In the genomic region with DNA sequence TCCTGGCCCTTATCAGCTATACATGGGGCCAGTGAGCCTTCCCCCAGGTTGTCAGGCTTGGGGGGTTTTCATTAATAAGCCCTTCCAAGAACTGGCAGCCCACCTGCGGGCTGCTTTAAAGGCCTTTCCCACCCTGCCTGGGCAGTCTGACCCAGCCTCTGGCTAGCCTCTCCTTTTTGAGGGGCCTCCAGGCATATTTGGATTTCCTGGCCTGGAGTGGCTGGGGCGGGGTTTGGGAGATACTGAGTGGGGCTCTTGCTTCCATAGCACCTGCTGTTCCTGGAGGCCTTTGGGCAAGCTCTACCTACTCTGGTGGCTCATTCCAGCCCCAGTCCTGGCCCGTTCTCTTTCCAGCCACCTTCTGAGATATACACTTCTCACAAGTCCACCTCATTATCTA, we compare ENCODE assay signal across 30 mouse cellular contexts. TPM values are rescaled to one million over a fixed set of nuclear protein-coding genes. Genes with fewer than 3 reads are reported as not detected.
"Had no signal": no experiment of that assay in that cellular context is flagged by ENCODE, and none has a peak within 500 bp of the region (broad histone marks: within the 10 kb centered on the region; RNA-seq: fewer than 3 reads in every experiment).

No protein-coding gene starts in this region.

- H3K4me1 ChIP-seq: intestine, embryonic 15.5 days; kidney, embryonic 15.5 days; midbrain, embryonic 10.5 days; midbrain, embryonic 13.5 days; neural tube, embryonic 12.5 days had no signal

- H3K4me3 ChIP-seq: intestine, embryonic 15.5 days; kidney, embryonic 15.5 days; left cerebral cortex, adult 2 months; liver, embryonic 13.5 days; midbrain, embryonic 10.5 days; midbrain, embryonic 13.5 days; neural tube, embryonic 12.5 days had no signal

- H3K9ac ChIP-seq: intestine, embryonic 15.5 days; kidney, embryonic 15.5 days; liver, embryonic 13.5 days; midbrain, embryonic 13.5 days; neural tube, embryonic 12.5 days had no signal

- H3K27me3 ChIP-seq: intestine, embryonic 15.5 days; kidney, embryonic 15.5 days; liver, embryonic 13.5 days; midbrain, embryonic 13.5 days; neural tube, embryonic 12.5 days had no signal

- H3K27ac ChIP-seq: intestine, embryonic 15.5 days; kidney, embryonic 15.5 days; left cerebral cortex, adult 2 months; liver, embryonic 13.5 days; midbrain, embryonic 10.5 days; midbrain, embryonic 13.5 days; neural tube, embryonic 12.5 days had no signal

- H3K4me2 ChIP-seq: kidney, embryonic 15.5 days; liver, embryonic 13.5 days; midbrain, embryonic 13.5 days; neural tube, embryonic 12.5 days had no signal

- ATAC-seq: hindbrain, embryonic 16.5 days; midbrain, embryonic 13.5 days had no signal

- H3K9me3 ChIP-seq: intestine, embryonic 15.5 days; kidney, embryonic 15.5 days; liver, embryonic 13.5 days; megakaryocyte, embryonic 14.5 days; midbrain, embryonic 10.5 days; midbrain, embryonic 13.5 days; neural tube, embryonic 12.5 days had no signal

- DNase-seq: kidney, adult 11 months; kidney, adult 8-10 months; kidney, postnatal 10 days; kidney, postnatal 36 days; layer of hippocampus, postnatal 36 days; retina, postnatal 1 day; thymus, adult 2 months; thymus, postnatal 14 days; thymus, postnatal 4 days had no signal

- H3K36me3 ChIP-seq: intestine, embryonic 15.5 days; kidney, embryonic 15.5 days; liver, embryonic 13.5 days; midbrain, embryonic 10.5 days; midbrain, embryonic 13.5 days; neural tube, embryonic 12.5 days had no signal

RNA-seq across cellular contexts. Expression of a gene that starts 0.3 kb away (rescaled TPM):
- total RNA-seq: layer of hippocampus, adult 8-10 months; layer of hippocampus, postnatal 10 days; layer of hippocampus, postnatal 36 days; left cerebral cortex, adult 2 months; left cerebral cortex, postnatal 10 days; left cerebral cortex, postnatal 36 days; liver, adult 2 months; midbrain, postnatal 0 days; neutrophil, adult 5-6 weeks had no signal
- polyA plus RNA-seq: hindbrain, embryonic 16.5 days; kidney, embryonic 15.5 days; limb, embryonic 11.5 days; limb, embryonic 14.5 days; liver, adult 2 months; liver, embryonic 13.5 days; liver, embryonic 16.5 days; midbrain, embryonic 10.5 days; midbrain, embryonic 13.5 days; midbrain, postnatal 0 days; neural tube, embryonic 12.5 days; stomach, embryonic 16.5 days; testis, adult 2 months had no signal

RNA-seq across cellular contexts. Expression of a gene that starts 17.3 kb away (rescaled TPM):
- total RNA-seq: layer of hippocampus, adult 8-10 months; layer of hippocampus, postnatal 10 days; layer of hippocampus, postnatal 36 days; left cerebral cortex, adult 2 months; left cerebral cortex, postnatal 10 days; left cerebral cortex, postnatal 36 days; liver, adult 2 months; midbrain, postnatal 0 days; neutrophil, adult 5-6 weeks had no signal
- polyA plus RNA-seq: hindbrain, embryonic 16.5 days; intestine, embryonic 15.5 days; kidney, embryonic 15.5 days; limb, embryonic 11.5 days; limb, embryonic 14.5 days; liver, adult 2 months; liver, embryonic 13.5 days; liver, embryonic 16.5 days; midbrain, embryonic 10.5 days; midbrain, embryonic 13.5 days; midbrain, postnatal 0 days; neural tube, embryonic 12.5 days; stomach, embryonic 16.5 days; testis, adult 2 months; thymus, adult 2 months had no signal

RNA-seq across cellular contexts. Expression of a gene that starts 53.9 kb away (rescaled TPM):
- polyA plus RNA-seq: liver, adult 2 months had no signal
